Mouse (Mus musculus): ENCODE data around the gene Olfr155.

DNA sequence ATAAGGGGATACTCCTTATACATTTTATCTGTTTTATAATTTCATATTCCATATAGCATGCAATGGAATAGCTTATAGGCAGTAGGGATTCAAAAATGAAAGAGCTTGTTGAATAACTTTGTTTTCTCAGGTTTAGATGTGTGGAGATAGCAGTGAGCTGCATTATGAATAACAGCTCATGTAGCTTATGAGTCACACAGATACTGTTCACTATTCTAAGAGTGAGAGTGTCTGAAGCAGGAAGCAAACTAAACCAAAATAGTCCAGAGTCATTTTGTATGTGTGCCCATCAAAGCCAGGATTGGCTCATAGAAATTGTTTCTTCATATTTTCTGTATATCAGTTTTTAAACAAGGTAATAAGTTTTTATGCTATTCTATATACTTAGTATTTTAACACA is 45.8 kb downstream of the Olfr155 start:
- TF ChIP-seq CTCF (IDR thresholded peaks at IDR 0.05; ENCODE audit: low read depth) (no peak), EP300 (IDR thresholded peaks at IDR 0.05; ENCODE audit: low read depth) (no peak)

All from liver, postnatal 0 days (tissue).